Mouse (Mus musculus) lung, embryonic 15.5 days (tissue): ENCODE measurements at regions not wholly inside any gene's neighbourhood (a gene's known extent, or its start where the extent isn't known, plus 50 kb on each side); places are given as distances from the start of the nearest gene placed in this dataset.

Source experiments
- ATAC-seq: fragments of 200-750 bp; cut with Nextera tagmentation; 2 replicates; pipeline ENCODE4 v1.8.0; 2017; ENCODE audit warnings: moderate number of reproducible peaks, borderline replicate concordance; ENCODE audit not compliant: low FRiP score, low TSS enrichment; ENCODE audit errors: extremely low read depth
- H3K27ac ChIP-seq: fragments of 300-500 bp; sonication (generic); 2 replicates; pipeline ENCODE4 v1.5.1; 2015; ENCODE audit warnings: moderate library complexity, mild to moderate bottlenecking, inconsistent platforms
- H3K27me3 ChIP-seq: fragments of 300-500 bp; sonication (generic); 2 replicates; pipeline ENCODE4 v1.6.1; 2015; ENCODE audit warnings: inconsistent platforms
- H3K36me3 ChIP-seq: fragments of 300-500 bp; sonication (generic); 2 replicates; pipeline ENCODE4 v1.6.1; 2015; ENCODE audit warnings: inconsistent platforms
- H3K4me1 ChIP-seq: fragments of 300-500 bp; sonication (generic); 2 replicates; pipeline ENCODE4 v1.6.1; 2015; ENCODE audit warnings: inconsistent platforms
- H3K4me2 ChIP-seq: fragments of 300-500 bp; sonication (generic); 2 replicates; pipeline ENCODE4 v1.6.1; 2015; ENCODE audit warnings: inconsistent platforms, mild to moderate bottlenecking, moderate library complexity
- H3K4me3 ChIP-seq: fragments of 300-500 bp; sonication (generic); 2 replicates; pipeline ENCODE4 v1.5.1; 2015; ENCODE audit warnings: mild to moderate bottlenecking, inconsistent platforms
- H3K9ac ChIP-seq: fragments of 300-500 bp; sonication (generic); 2 replicates; pipeline ENCODE4 v1.6.1; 2015; ENCODE audit warnings: inconsistent platforms
- H3K9me3 ChIP-seq: fragments of 300-500 bp; sonication (generic); 2 replicates; pipeline ENCODE4 v1.6.1; 2016; ENCODE audit warnings: inconsistent platforms
- WGBS: fragments of 180-500 bp; shearing (Covaris S2); methylation state at CpG from one replicate; pipeline ENCODE4 v1.1.7; 2015; 5-methylcytosine and 5-hydroxymethylcytosine counted together

DNA sequence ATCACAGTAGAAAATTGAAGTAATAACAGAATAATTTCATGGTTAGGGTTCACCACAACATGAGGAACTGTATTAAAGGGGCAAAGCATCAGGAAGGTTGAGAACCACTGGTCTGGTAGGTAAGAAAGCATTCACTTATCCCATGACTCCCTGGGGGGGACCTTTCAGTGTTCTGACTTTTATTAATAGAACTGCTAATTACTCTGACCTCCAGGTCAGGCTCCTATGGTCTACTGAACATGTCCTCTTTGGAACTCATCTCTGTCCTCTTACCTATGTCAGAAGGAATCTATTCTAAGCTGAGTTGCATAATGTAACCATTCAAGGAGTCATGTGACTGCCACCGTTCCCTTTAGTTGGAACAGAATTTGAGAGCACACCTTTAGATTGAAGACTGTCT lies 65.3 kb upstream of the Igfbp5 start:
- H3K27ac ChIP-seq = no peak overlapping the region

GRCm38 (mm10) chr1:72936681-72937465 lies 62.2 kb upstream of the Igfbp5 start:
- no peak for ATAC-seq
- no peaks in the 10 kb centered on the region for H3K36me3 ChIP-seq
- no peak overlapping the region; the same call in 1 of the 2 replicates for H3K27ac ChIP-seq
- H3K4me1 ChIP-seq = no peaks in the 10 kb centered on the region
- 71% methylated on average over 5 of the region's 5 CpGs for WGBS
- no peak overlapping the region for H3K9ac ChIP-seq
- H3K4me2 ChIP-seq = no peak overlapping the region
- no peaks in the 10 kb centered on the region for H3K9me3 ChIP-seq
- no peak overlapping the region for H3K4me3 ChIP-seq
- H3K27me3 ChIP-seq = no peaks in the 10 kb centered on the region

More for the DNA sequence above, 65.3 kb upstream of the Igfbp5 start:
- H3K36me3 ChIP-seq = no peaks in the 10 kb centered on the region
- H3K9me3 ChIP-seq = no peaks in the 10 kb centered on the region
- ATAC-seq = no peak
- H3K27me3 ChIP-seq = no peaks in the 10 kb centered on the region
- H3K4me1 ChIP-seq = peaks cover 12% of the 10 kb centered on the region
- WGBS = 90% methylated on average over 1 of the region's 1 CpGs
- H3K4me3 ChIP-seq = no peak overlapping the region
- H3K9ac ChIP-seq = no peak overlapping the region
- H3K4me2 ChIP-seq = no peak overlapping the region

DNA sequence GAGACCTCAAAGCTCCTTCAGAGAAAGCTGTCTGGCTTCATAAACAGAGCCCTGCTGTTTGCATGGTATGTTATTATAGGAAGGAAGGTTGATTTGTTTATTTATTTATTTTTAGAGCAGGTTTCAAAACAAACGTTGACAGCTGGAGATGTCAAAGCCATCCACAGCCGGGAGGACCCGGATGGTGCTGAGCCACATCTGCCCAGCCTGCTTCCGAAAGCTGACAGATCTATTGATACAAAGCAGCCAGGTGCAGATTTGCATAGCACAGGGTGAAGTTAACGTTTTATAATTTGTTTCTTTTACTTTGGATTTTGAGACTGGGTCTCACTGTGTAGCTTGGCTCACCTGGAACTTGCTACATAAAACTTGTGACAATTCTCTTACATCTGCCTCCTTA lies 61.5 kb upstream of the Igfbp5 start:
- no peak overlapping the region for H3K4me2 ChIP-seq
- H3K4me1 ChIP-seq = no peaks in the 10 kb centered on the region
- H3K36me3 ChIP-seq = no peaks in the 10 kb centered on the region
- no peak overlapping the region for H3K9ac ChIP-seq
- no peak overlapping the region for H3K4me3 ChIP-seq
- WGBS = 38% methylated on average over 5 of the region's 5 CpGs
- H3K27ac ChIP-seq = no peak overlapping the region; the same call in 1 of the 2 replicates
- H3K27me3 ChIP-seq = no peaks in the 10 kb centered on the region
- ATAC-seq = no peak
- no peaks in the 10 kb centered on the region for H3K9me3 ChIP-seq

GRCm38 (mm10) chr1:72935084-72935483 lies 60.4 kb upstream of the Igfbp5 start:
- Histone ChIP-seq H3K4me2 (no peak overlapping the region), H3K27ac (no peak overlapping the region), H3K36me3 (no peaks in the 10 kb centered on the region), H3K9ac (no peak overlapping the region), H3K4me1 (no peaks in the 10 kb centered on the region), H3K27me3 (no peaks in the 10 kb centered on the region), H3K9me3 (no peaks in the 10 kb centered on the region), H3K4me3 (no peak overlapping the region)
- ATAC-seq = no peak
- 52% methylated on average over 4 of the region's 4 CpGs for WGBS

- whole genome bisulfite sequencing = 49% methylated on average over 4 of the region's 4 CpGs
- Histone ChIP-seq H3K4me2 (no peak overlapping the region; the same call in 1 of the 2 replicates), H3K27ac (peak overlapping the region; percentile 87), H3K9me3 (no peaks in the 10 kb centered on the region), H3K36me3 (no peaks in the 10 kb centered on the region), H3K4me3 (no peak overlapping the region), H3K4me1 (peaks cover 6% of the 10 kb centered on the region; the same call in 1 of the 2 replicates), H3K9ac (no peak overlapping the region), H3K27me3 (no peaks in the 10 kb centered on the region)
- ATAC-seq = peak; percentile 86
Observed at GRCm38 (mm10) chr1:72929774-72930173, 55.1 kb upstream of the Igfbp5 start.
